In the genomic region with DNA sequence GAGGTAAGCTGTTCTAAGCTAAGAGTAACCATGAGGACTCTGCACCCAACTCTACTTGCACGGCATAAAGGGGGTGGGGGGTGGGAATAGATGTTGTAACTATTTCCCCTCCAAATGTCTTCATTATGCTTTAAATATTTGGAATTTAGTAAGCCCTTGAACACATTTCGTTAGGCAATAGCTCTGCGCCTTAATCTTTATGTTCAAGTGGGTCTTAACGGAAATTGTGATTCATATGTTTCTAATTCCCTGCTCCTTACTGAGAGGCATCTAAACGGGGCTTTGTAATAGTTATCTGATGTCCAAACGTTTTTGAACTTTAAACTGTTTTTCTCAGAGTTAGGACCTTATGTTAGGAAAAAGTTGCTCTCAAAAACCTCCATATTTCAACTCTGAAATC, we compare ENCODE assay signal across 19 mouse cellular contexts.
DNase-seq lines count a peak whose midpoint lies in the region; ATAC-seq and TF ChIP-seq lines count a peak whose summit lies in the region.
"Had no signal": no experiment of that assay in that cellular context is flagged by ENCODE, and none has a peak within 500 bp of the region (broad histone marks: within the 10 kb centered on the region; RNA-seq: fewer than 3 reads in every experiment).

No protein-coding gene starts in this region.

- WGBS in embryonic facial prominence, embryonic 13.5 days, result 24% methylated on average over 6 of the region's 6 CpGs
- 41% methylated on average over 6 of the region's 6 CpGs for WGBS in limb, embryonic 10.5 days
- WGBS in limb, embryonic 14.5 days, result 17% methylated on average over 6 of the region's 6 CpGs
- WGBS in intestine, embryonic 15.5 days, result 48% methylated on average over 6 of the region's 6 CpGs
- WGBS in forebrain, embryonic 14.5 days, result 67% methylated on average over 6 of the region's 6 CpGs

- no peaks in the 10 kb centered on the region for H3K36me3 ChIP-seq in embryonic facial prominence, embryonic 13.5 days
- H3K36me3 ChIP-seq in limb, embryonic 10.5 days, result no peaks in the 10 kb centered on the region
- no peaks in the 10 kb centered on the region for H3K36me3 ChIP-seq in limb, embryonic 14.5 days (ENCODE audit: control insufficient read depth, insufficient read depth, low read length)
- no peaks in the 10 kb centered on the region for H3K36me3 ChIP-seq in intestine, embryonic 15.5 days
- H3K36me3 ChIP-seq in forebrain, embryonic 14.5 days (ENCODE audit: control insufficient read depth, insufficient read depth, low read length), result no peaks in the 10 kb centered on the region
- H3K36me3 ChIP-seq: heart, embryonic 10.5 days; heart, embryonic 15.5 days; hindbrain, embryonic 13.5 days had no signal

- TF ChIP-seq POLR2A in limb, embryonic 14.5 days (IDR thresholded peaks at IDR 0.05; ENCODE audit: borderline replicate concordance, extremely low read depth, insufficient read depth, insufficient read length), result no peak

- H3K4me3 ChIP-seq in embryonic facial prominence, embryonic 13.5 days, result no peak overlapping the region
- no peak overlapping the region for H3K4me3 ChIP-seq in limb, embryonic 10.5 days
- no peak overlapping the region for H3K4me3 ChIP-seq in limb, embryonic 14.5 days (replicated peaks; ENCODE audit: low read length)
- H3K4me3 ChIP-seq in intestine, embryonic 15.5 days (replicated peaks), result no peak overlapping the region
- H3K4me3 ChIP-seq in forebrain, embryonic 14.5 days (ENCODE audit: low read depth, low read length), result no peak overlapping the region
- H3K4me3 ChIP-seq: heart, embryonic 10.5 days; heart, embryonic 15.5 days; hindbrain, embryonic 13.5 days had no signal

- no peaks in the 10 kb centered on the region for H3K27me3 ChIP-seq in embryonic facial prominence, embryonic 13.5 days
- H3K27me3 ChIP-seq in limb, embryonic 10.5 days (ENCODE audit: low read depth, poor library complexity, severe bottlenecking), result no peaks in the 10 kb centered on the region
- no peaks in the 10 kb centered on the region for H3K27me3 ChIP-seq in limb, embryonic 14.5 days (ENCODE audit: control insufficient read depth, insufficient read depth, low read length)
- H3K27me3 ChIP-seq in intestine, embryonic 15.5 days (replicated peaks), result no peaks in the 10 kb centered on the region
- no peaks in the 10 kb centered on the region for H3K27me3 ChIP-seq in forebrain, embryonic 14.5 days (replicated peaks; ENCODE audit: control insufficient read depth, insufficient read depth, low read length)
- H3K27me3 ChIP-seq: hindbrain, embryonic 13.5 days had no signal

- H3K4me2 ChIP-seq in embryonic facial prominence, embryonic 13.5 days, result no peak overlapping the region
- H3K4me2 ChIP-seq in limb, embryonic 14.5 days (replicated peaks; ENCODE audit: low read depth, low read length, severe bottlenecking), result no peak overlapping the region
- H3K4me2 ChIP-seq in intestine, embryonic 15.5 days (replicated peaks), result no peak overlapping the region
- no peak overlapping the region for H3K4me2 ChIP-seq in forebrain, embryonic 14.5 days (ENCODE audit: low read length)
- H3K4me2 ChIP-seq: heart, embryonic 15.5 days; hindbrain, embryonic 13.5 days had no signal

- H3K9me3 ChIP-seq in embryonic facial prominence, embryonic 13.5 days, result no peaks in the 10 kb centered on the region
- H3K9me3 ChIP-seq in limb, embryonic 10.5 days (replicated peaks), result no peaks in the 10 kb centered on the region
- no peaks in the 10 kb centered on the region for H3K9me3 ChIP-seq in limb, embryonic 14.5 days (ENCODE audit: control insufficient read depth, low read length)
- no peaks in the 10 kb centered on the region for H3K9me3 ChIP-seq in intestine, embryonic 15.5 days
- H3K9me3 ChIP-seq in forebrain, embryonic 14.5 days (replicated peaks; ENCODE audit: control insufficient read depth, low read length), result no peaks in the 10 kb centered on the region
- H3K9me3 ChIP-seq: heart, embryonic 10.5 days; heart, embryonic 15.5 days; hindbrain, embryonic 13.5 days had no signal

- H3K9ac ChIP-seq in embryonic facial prominence, embryonic 13.5 days, result no peak overlapping the region
- no peak overlapping the region for H3K9ac ChIP-seq in limb, embryonic 14.5 days (ENCODE audit: low read depth, low read length, severe bottlenecking)
- no peak overlapping the region for H3K9ac ChIP-seq in intestine, embryonic 15.5 days
- H3K9ac ChIP-seq in forebrain, embryonic 14.5 days (ENCODE audit: low read length), result no peak overlapping the region
- H3K9ac ChIP-seq: heart, embryonic 15.5 days; hindbrain, embryonic 13.5 days had no signal

- ATAC-seq in embryonic facial prominence, embryonic 13.5 days (ENCODE audit: insufficient number of reproducible peaks, insufficient read depth, low FRiP score, low TSS enrichment, low read depth), result no peak
- no peak for ATAC-seq in limb, embryonic 14.5 days (ENCODE audit: low FRiP score, low read depth)
- no peak for ATAC-seq in intestine, embryonic 15.5 days
- no peak for ATAC-seq in forebrain, embryonic 14.5 days
- ATAC-seq: forebrain, embryonic 16.5 days; intestine, embryonic 16.5 days had no signal

- H3K27ac ChIP-seq in embryonic facial prominence, embryonic 13.5 days, result peak overlapping the region; percentile 69
- peak overlapping the region; percentile 53; the same call in 1 of the 2 replicates for H3K27ac ChIP-seq in limb, embryonic 10.5 days
- no peak overlapping the region; the same call in 1 of the 2 replicates for H3K27ac ChIP-seq in limb, embryonic 14.5 days (replicated peaks; ENCODE audit: low read depth, low read length)
- H3K27ac ChIP-seq in intestine, embryonic 15.5 days, result no peak overlapping the region
- H3K27ac ChIP-seq in forebrain, embryonic 14.5 days (ENCODE audit: low read depth, low read length), result no peak overlapping the region
- H3K27ac ChIP-seq: heart, embryonic 10.5 days; heart, embryonic 15.5 days; hindbrain, embryonic 13.5 days had no signal

- H3K4me1 ChIP-seq in embryonic facial prominence, embryonic 13.5 days, result peaks cover 21% of the 10 kb centered on the region
- H3K4me1 ChIP-seq in limb, embryonic 10.5 days, result peaks cover 21% of the 10 kb centered on the region
- H3K4me1 ChIP-seq in limb, embryonic 14.5 days (ENCODE audit: control insufficient read depth, insufficient read depth, low read length), result peaks cover 22% of the 10 kb centered on the region
- H3K4me1 ChIP-seq in intestine, embryonic 15.5 days (replicated peaks), result 0 out of 2 replicates have a peak, but pooled peaks cover 2% of the 10 kb centered on the region
- H3K4me1 ChIP-seq in forebrain, embryonic 14.5 days (ENCODE audit: control insufficient read depth, insufficient read depth, low read length), result no peaks in the 10 kb centered on the region
- H3K4me1 ChIP-seq: heart, embryonic 10.5 days; heart, embryonic 15.5 days; hindbrain, embryonic 13.5 days had no signal

- DNase-seq in NIH3T3 (ENCODE audit: low read depth), result peak; percentile 66
- DNase-seq in limb, embryonic 10.5 days (ENCODE audit: low spot score), result no peak
- peak; percentile 62 for DNase-seq in limb, embryonic 14.5 days (ENCODE audit: low spot score)
- DNase-seq in forebrain, embryonic 14.5 days (ENCODE audit: low spot score), result no peak
- no peak for DNase-seq in adrenal gland, postnatal 4 days (ENCODE audit: low spot score in 2 of 2)
- DNase-seq: adrenal gland, postnatal 14 days; cerebellum, adult 18-20 months; cerebellum, adult 9-11 months; cerebellum, postnatal 36 days; gastrocnemius, postnatal 10 days; heart, adult 18-20 months; heart, postnatal 14 days had no signal

Comparison
In these comparisons a context has a peak if more than half of its experiments do, and no peak if none do; other contexts are left out.
1. DNase-seq: peak in NIH3T3 (single experiment) and limb, embryonic 14.5 days (single experiment); none in limb, embryonic 10.5 days (single experiment), forebrain, embryonic 14.5 days (single experiment) and adrenal gland, postnatal 4 days (0 of 2).
2. H3K27ac ChIP-seq: peak in embryonic facial prominence, embryonic 13.5 days (single experiment) and limb, embryonic 10.5 days (single experiment); none in limb, embryonic 14.5 days (single experiment), intestine, embryonic 15.5 days (single experiment) and forebrain, embryonic 14.5 days (single experiment).